Mouse (Mus musculus): ENCODE results near the gene D430042O09Rik. TPM values are rescaled to one million over a fixed set of nuclear protein-coding genes. Genes with fewer than 3 reads are reported as not detected.

The D430042O09Rik gene
- 1.6 and 2.5 TPM in 2 replicates for polyA plus RNA-seq (2015; fragmentation: Nextera tagmentation; extraction: Ambion mirVana)

DNA sequence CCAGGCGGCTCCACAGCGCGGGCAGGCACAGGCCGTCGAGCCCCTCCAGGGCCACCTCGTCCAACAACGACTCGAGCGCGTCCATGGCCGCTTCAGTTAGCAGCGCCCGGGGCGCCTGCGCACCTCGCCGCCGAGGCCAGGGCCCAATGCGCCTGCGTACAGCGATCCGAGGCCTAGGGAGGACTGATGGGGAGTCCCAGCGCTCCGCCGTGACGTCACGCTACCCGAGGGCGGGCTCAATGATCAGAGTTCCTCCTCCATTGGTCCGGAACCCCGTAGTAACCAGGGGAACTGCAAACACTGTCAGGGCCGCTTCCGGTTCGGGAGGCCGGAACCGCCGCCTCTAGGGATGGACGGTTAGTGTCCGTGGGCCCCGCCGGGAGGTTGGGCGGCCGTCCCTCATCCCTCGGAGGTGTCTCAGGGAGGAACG is at the start of gene D430042O09Rik, which contains the start of gene Gtf3c1:
D430042O09Rik (plus strand) TSS at position 296 of the 430 bp plus-strand sequence.
Gtf3c1 (minus strand) TSS at position 188 of the 430 bp plus-strand sequence.

Other genes starting within 250 kb of the D430042O09Rik start
- gene Nsmce1, start 216.3 kb upstream of the D430042O09Rik start, polyA plus RNA-seq (2015; fragmentation: Nextera tagmentation; extraction: Ambion mirVana) = 59.2 and 63.7 TPM in 2 replicates
- 8.5 and 9.1 TPM in 2 replicates for gene Il4ra, start 155.8 kb upstream of the D430042O09Rik start, polyA plus RNA-seq (2015; fragmentation: Nextera tagmentation; extraction: Ambion mirVana)
- gene Il21r, start 104.5 kb upstream of the D430042O09Rik start, polyA plus RNA-seq (2015; fragmentation: Nextera tagmentation; extraction: Ambion mirVana) = 0.65 and 0.67 TPM in 2 replicates
- gene Gtf3c1, start 108 bp upstream of the D430042O09Rik start, polyA plus RNA-seq (2015; fragmentation: Nextera tagmentation; extraction: Ambion mirVana) = 8.0 and 8.7 TPM in 2 replicates